Mouse (Mus musculus) MEL (cell line): Measurements from ENCODE around the gene Nck2.

Source experiments
- CHD1 ChIP-seq: IDR thresholded peaks from 2 replicates; pipeline ENCODE4 v1.6.1; 2012; ENCODE audit warnings: low read depth, mild to moderate bottlenecking, inconsistent platforms, low read length, improper control_type of control experiment
- ELF1 ChIP-seq: IDR thresholded peaks from 2 replicates; pipeline ENCODE4 v1.6.1; 2014; ENCODE audit warnings: low read depth, mild to moderate bottlenecking, inconsistent platforms, low read length, improper control_type of control experiment, moderate library complexity
- GATA1 ChIP-seq: IDR thresholded peaks from 2 replicates; pipeline ENCODE4 v1.6.1; 2011; ENCODE audit warnings: low read depth, low read length, improper control_type of control experiment
- POLR2A ChIP-seq, 2 experiments: IDR thresholded peaks; 2 replicates each; pipeline ENCODE4 v1.6.1; 2011 to 2012; ENCODE audit warnings: low read length in 2 of 2, mild to moderate bottlenecking in 2 of 2, control low read depth in 1 of 2, improper control_type of control experiment in 1 of 2, low read depth in 1 of 2, moderate library complexity in 1 of 2; ENCODE audit not compliant: control insufficient read depth in 1 of 2, insufficient read depth in 1 of 2, poor library complexity in 1 of 2

GRCm38 (mm10) chr1:43477954-43478353, 33.6 kb downstream of the Nck2 start:
- TF ChIP-seq GATA1 (no peak), POLR2A (IDR thresholded peaks at IDR 0.05; ENCODE audit: control insufficient read depth in 1 of 2, insufficient read depth in 1 of 2, low read depth in 1 of 2, low read length in 2 of 2, poor library complexity in 1 of 2) (no peak), CHD1 (no peak), ELF1 (no peak)
